Mouse (Mus musculus) retina, postnatal 1 day (tissue): ENCODE measurements around the gene F2rl3.

ENCODE experiments used
- DNase-seq: peaks from one replicate; pipeline ENCODE4 v3.0.0-alpha.2; 2012

Gene F2rl3

DNA sequence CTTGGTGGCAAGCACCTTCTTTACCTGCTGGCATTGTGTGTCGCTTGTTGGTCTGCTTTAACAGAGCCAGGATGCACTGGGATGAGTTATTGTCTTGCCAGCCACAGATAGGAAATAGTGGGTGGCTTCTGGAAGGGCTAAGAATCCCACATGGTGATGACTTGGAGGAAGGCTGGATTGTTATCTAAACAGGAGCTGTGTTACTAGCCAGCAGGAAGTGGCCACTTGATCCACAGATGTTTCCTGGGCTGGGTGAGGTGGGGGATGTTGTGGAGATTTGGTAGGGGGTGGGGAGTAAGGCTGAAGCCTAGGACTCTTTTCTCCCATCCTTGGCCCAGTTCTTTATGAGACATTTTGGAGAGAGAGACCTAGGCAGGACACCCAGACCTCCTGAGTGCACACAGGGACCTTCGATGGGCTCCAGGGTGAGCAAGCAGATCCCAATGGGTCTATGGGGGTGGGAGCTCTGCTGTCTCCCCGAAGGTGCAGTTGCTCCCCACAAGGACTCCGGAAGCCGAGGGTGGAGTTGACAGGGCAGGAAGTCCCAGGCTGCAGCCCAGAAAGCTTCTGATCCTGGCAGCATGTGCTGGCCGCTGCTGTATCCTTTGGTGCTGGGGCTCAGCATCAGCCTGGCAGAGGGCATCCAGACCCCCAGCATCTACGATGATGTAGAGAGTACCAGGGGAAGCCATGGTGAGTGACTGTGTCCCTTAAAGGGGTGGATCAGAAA is at the start of gene F2rl3:
Gene F2rl3 (plus strand): TSS at position 559 of the 730 bp plus-strand sequence.
- no peak for DNase-seq

- DNase-seq = peak; percentile 14
These were observed 49.1 kb upstream of the F2rl3 start for GRCm38 (mm10) chr8:72712569-72712968.

DNA sequence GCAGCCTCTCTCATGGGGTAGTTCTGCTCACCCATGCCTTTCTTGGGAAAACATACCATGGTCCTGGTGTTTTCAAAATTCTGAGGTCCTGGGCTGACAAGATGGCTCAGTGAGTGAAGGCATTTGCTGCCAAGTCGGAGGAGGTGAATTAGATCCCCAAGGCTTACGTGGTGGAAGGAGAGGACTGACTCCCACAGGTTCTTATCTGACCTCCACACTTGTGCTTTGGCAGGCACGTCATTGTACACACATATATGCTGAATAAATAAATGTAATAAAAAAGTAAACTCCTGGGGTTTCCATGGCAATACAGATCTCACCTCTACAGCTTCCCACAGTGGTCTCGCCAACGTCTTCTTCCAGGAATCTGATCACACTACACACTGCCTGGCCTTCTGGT is 45.1 kb upstream of the F2rl3 start:
- DNase-seq = no peak

- DNase-seq = no peak
These were observed 41.1 kb upstream of the F2rl3 start for GRCm38 (mm10) chr8:72720541-72720940.

GRCm38 (mm10) chr8:72722769-72723650 is 38.7 kb upstream of the F2rl3 start, which contains the start of gene Sin3b:
TSS of gene Sin3b (plus strand) at chr8:72723285.
- DNase-seq = peak; percentile 93

- no peak for DNase-seq
These were observed 38.1 kb upstream of the F2rl3 start for GRCm38 (mm10) chr8:72723651-72724001.

DNA sequence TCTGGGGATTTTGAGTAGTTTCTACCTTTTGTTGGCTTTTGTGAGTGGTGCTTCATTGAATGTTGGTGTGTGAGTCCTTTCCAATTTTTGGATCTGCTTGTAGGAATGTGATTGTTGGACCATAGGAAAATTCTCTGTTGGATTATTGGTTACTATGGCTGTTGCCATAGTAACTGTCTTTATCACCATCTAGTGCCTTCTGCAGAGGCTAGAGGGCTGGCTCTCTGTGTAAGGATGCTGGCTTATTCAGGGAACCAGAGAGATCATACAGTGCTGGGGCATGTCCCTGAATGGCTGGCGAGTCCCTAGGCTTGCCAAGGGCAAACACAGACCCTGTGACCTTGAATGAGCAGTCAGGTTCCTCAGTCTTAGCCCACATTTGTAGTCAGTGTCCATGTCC is 33.0 kb upstream of the F2rl3 start:
- no peak for DNase-seq

DNA sequence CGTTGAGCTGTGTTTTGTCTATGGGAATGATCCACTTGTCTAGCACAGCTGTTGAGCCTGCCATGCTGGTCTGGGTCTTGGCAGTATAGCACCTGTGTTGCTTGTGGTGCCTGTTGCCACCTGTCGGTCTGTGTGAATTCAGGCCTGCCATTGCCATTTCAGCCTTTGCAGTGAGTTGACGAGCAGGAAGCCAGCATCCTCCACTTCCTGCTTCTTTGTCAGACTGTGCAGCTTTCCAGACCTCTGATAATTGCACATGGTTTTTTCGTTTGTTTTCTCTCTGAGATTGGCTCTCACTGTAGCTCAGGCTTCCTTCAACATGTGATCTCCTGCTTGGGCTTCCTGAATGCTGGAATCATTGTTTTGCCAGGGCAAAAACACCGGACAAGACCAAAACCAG is 26.7 kb upstream of the F2rl3 start:
- no peak for DNase-seq

GRCm38 (mm10) chr8:72736868-72737267 is 24.8 kb upstream of the F2rl3 start:
- DNase-seq = no peak

DNA sequence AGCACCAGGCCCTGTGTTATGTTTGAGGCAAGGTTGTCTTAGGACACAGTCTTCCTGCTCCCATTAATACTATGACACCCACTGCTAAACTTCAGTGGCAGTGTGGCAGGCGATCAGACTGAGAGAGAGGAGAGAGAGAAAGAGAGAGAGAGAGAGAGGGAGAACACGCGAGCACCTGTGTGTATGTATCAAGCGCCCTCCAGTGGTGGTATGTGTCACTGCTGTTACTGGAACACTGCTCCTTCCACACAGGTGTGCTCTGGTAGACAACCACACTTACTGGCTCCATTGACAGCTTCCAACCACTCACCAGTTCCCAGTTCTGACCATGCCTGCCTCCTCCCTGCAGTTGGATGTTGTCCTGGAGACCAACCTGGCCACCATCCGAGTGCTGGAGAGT is 15.6 kb upstream of the F2rl3 start:
- DNase-seq = peak; percentile 62

DNA sequence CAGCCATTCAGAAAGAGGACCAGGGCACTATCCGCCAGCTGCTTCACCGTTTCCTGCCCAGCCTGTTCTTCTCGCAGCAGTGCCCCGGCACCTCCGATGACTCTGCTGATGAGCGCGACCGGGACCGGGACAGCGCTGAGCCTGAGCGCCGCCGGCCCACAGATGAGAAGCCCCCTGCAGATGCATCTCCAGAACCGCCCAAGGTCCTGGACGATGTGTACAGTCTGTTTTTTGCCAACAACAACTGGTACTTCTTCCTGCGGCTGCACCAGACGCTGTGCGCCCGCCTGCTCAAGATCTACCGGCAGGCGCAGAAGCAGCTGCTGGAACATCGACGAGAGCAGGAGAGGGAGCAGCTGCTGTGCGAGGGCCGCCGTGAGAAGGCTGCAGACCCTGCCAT is 11.8 kb upstream of the F2rl3 start:
- DNase-seq = no peak

- no peak for DNase-seq
These were observed 11.4 kb upstream of the F2rl3 start for GRCm38 (mm10) chr8:72750266-72750665.

- no peak for DNase-seq
These were observed 10.6 kb upstream of the F2rl3 start for GRCm38 (mm10) chr8:72751126-72751525.

GRCm38 (mm10) chr8:72752289-72752688 is 9.4 kb upstream of the F2rl3 start:
- DNase-seq = no peak

DNA sequence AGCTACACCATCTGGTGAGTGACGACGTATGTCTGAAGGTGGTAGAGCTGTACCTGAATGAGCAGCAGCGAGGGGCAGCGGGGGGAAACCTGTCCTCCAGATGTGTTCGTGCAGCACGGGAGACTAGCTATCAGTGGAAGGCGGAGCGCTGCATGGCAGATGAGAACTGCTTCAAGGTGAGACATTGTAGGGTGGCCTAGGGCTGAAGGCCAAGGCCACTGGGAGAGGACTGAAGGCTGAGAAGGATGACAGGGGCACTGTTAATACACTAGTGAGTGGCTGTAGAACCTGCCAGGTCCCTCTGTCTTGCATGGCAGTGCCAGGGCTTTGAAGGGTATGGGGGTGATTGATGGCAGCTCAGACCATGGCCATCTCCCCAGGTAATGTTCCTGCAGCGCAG is 8.5 kb upstream of the F2rl3 start:
- DNase-seq = no peak

- no peak for DNase-seq
These were observed 7.9 kb upstream of the F2rl3 start for GRCm38 (mm10) chr8:72753781-72754180.

GRCm38 (mm10) chr8:72756031-72756430 is 5.6 kb upstream of the F2rl3 start:
- DNase-seq = no peak

- no peak for DNase-seq
These were observed 4.8 kb upstream of the F2rl3 start for GRCm38 (mm10) chr8:72756771-72757390.

DNA sequence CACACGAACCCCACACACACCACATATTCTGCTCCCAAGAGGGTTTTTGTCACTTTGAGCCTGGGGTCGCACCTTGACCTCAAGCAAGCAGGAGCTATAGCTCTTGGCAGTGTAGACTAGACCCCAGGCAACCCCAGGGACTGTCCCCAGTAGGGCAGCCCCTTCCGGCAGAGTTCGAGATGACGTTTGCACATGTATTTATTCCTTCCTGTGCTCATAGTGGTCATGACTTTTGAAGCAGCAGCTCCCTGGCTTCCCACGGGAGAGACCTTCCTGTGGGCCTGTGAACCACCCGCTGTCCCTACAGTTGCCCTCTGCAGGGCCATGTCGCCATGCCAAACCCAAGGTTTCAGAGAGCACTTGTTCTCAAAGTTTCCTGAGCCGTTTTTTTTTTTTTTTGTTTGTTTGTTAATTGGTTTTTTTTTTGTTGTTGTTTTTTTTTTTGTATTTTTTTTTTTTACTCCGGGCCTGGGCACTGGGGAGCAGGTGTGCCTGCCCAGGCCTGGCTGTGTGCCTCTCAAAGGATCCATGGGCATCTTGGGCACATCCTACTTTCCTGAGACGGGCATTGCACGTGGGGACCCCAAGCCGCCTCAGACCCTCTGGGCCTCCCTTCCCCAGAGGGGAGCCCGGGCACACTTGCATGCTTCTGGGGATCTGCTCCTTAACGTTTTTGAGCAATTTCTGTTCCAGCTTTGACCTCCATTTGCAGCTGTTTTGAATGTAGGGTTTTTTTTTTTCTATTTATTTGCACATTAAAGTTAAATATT is 4.1 kb upstream of the F2rl3 start:
- DNase-seq = no peak

DNA sequence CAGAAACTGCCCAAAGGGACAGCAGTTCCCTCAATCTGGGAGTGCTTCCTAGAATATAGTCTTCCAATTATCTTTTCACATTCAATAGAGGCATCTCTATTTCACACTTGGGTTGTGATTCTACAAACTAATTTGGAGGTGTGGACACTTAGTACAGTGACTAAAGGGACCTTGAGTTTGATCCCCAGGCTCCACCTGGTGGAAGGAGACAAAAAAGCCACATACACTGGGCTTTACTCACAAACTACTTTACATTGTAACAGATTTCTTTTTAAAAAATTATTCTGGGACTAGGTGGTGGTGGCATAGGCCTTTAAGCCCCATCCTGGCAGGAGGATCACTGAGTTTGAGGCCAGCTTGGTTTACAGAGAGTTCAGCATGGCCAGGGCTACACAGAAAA is 3.4 kb upstream of the F2rl3 start:
- no peak for DNase-seq

DNA sequence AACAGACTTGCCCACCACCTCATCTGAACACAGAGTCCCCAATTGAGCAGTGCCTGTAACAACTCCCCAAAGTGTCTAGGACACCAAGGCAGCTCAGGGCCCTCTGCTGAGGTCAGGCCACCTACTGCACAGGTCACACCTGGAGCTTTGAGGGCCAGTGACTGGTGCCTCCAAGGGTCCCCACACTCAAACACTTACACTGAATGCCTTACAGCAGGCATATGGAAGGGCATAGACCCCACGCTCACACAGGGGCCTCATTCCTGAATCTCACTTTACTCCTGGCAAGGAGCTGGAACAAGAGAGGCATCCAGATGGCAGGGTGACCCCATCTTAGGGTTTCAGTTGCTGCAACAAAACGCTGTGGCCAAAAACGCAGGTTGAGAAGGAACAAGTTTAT is 1.5 kb upstream of the F2rl3 start:
- DNase-seq = no peak

DNA sequence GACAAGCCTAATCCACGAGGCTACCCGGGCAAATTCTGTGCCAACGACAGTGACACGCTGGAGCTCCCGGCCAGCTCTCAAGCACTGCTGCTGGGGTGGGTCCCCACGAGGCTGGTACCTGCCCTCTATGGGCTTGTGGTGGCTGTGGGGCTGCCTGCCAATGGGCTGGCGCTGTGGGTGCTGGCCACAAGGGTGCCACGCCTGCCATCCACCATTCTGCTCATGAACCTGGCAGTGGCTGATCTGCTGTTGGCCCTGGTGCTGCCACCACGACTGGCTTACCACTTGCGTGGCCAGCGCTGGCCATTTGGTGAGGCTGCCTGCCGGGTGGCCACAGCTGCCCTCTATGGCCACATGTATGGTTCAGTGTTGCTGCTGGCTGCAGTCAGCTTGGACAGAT is 626 bp downstream of the F2rl3 start:
- no peak for DNase-seq

DNA sequence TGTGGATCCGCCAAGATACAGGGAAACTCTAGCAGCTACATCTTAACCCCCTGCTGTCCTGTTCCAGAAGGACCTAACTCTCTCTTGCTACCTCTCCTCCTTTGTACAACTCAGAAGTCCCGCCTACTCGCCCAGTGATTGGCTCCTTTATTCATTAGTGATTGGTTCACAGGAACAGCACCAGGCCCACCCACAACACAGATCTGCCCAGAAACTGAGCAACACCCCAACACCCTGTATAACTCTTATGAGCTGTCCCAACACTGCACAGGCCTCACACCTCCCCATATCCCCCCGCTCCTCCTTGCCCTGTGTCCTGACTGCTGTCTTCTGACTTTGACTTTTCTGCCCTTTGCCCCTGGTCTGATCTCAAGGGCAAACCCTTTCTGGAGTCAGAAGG is 4.0 kb downstream of the F2rl3 start:
- no peak for DNase-seq
